Mouse (Mus musculus) thymus, adult 18-20 months (tissue): ENCODE data around the gene Arhgef3.

Experiments
- DNase-seq, 2 experiments: peaks; one replicate each; pipeline ENCODE4 v3.0.0; 2022; ENCODE audit warnings: mixed read lengths in 2 of 2

Arhgef3 gene

GRCm38 (mm10) chr14:27389722-27390121, 275.0 kb downstream of the Arhgef3 start:
- DNase-seq = no peak

GRCm38 (mm10) chr14:27390663-27391062, 276.0 kb downstream of the Arhgef3 start:
- no peak for DNase-seq

GRCm38 (mm10) chr14:27391776-27392308, 277.1 kb downstream of the Arhgef3 start:
- no peak for DNase-seq

GRCm38 (mm10) chr14:27392660-27393059, 278.0 kb downstream of the Arhgef3 start:
- no peak for DNase-seq

- no peak for DNase-seq
Observed at GRCm38 (mm10) chr14:27393806-27394205, 279.1 kb downstream of the Arhgef3 start.

GRCm38 (mm10) chr14:27396424-27396823, 281.7 kb downstream of the Arhgef3 start:
- DNase-seq = no peak

GRCm38 (mm10) chr14:27397526-27397925, 282.8 kb downstream of the Arhgef3 start:
- no peak for DNase-seq

GRCm38 (mm10) chr14:27400495-27400894, 285.8 kb downstream of the Arhgef3 start:
- no peak for DNase-seq

GRCm38 (mm10) chr14:27401717-27402278, 287.1 kb downstream of the Arhgef3 start:
- DNase-seq = no peak

GRCm38 (mm10) chr14:27402332-27403250, 287.9 kb downstream of the Arhgef3 start:
- peak in 1 of 2 experiments; percentile 39 for DNase-seq

- DNase-seq = peak in 1 of 2 experiments; percentile 46
Observed at GRCm38 (mm10) chr14:27405452-27405851, 290.8 kb downstream of the Arhgef3 start.

- DNase-seq = no peak
Observed at GRCm38 (mm10) chr14:27405947-27406346, 291.2 kb downstream of the Arhgef3 start.

- no peak for DNase-seq
Observed at GRCm38 (mm10) chr14:27408240-27408639, 293.5 kb downstream of the Arhgef3 start.

- DNase-seq = no peak
Observed at GRCm38 (mm10) chr14:27409662-27410061, 295.0 kb downstream of the Arhgef3 start.

GRCm38 (mm10) chr14:27411492-27411891, 296.8 kb downstream of the Arhgef3 start:
- DNase-seq = no peak

- no peak for DNase-seq
Observed at GRCm38 (mm10) chr14:27412699-27413098, 298.0 kb downstream of the Arhgef3 start.

GRCm38 (mm10) chr14:27413961-27414360, 299.3 kb downstream of the Arhgef3 start:
- no peak for DNase-seq

- DNase-seq = no peak
Observed at GRCm38 (mm10) chr14:27420816-27421215, 306.1 kb downstream of the Arhgef3 start.

GRCm38 (mm10) chr14:27422301-27422700, 307.6 kb downstream of the Arhgef3 start:
- no peak for DNase-seq

- DNase-seq = peak; percentile 90 to 92
Observed at GRCm38 (mm10) chr14:27428573-27428972, 313.9 kb downstream of the Arhgef3 start, which contains the start of gene Fam208a. TSS of gene Fam208a (plus strand) at chr14:27428834.

GRCm38 (mm10) chr14:27428973-27429711, 314.4 kb downstream of the Arhgef3 start:
- DNase-seq = peak; percentile 69 to 78

- DNase-seq = no peak
Observed at GRCm38 (mm10) chr14:27430280-27430679, 315.6 kb downstream of the Arhgef3 start.

GRCm38 (mm10) chr14:27432064-27432463, 317.4 kb downstream of the Arhgef3 start:
- no peak for DNase-seq
